Mouse (Mus musculus) large intestine, adult 2 months (tissue): ENCODE measurements at regions not wholly inside any gene's neighbourhood (a gene's known extent, or its start where the extent isn't known, plus 50 kb on each side); places are given as distances from the start of the nearest gene placed in this dataset.

Experiments used
- DNase-seq: peaks from one replicate; pipeline ENCODE4 v3.0.0-alpha.2; 2012; ENCODE audit warnings: low read depth, low spot score
- WGBS: fragments of 180-500 bp; shearing (Covaris S2); methylation state at CpG from one replicate; pipeline ENCODE4 v1.1.7; 2018; 5-methylcytosine and 5-hydroxymethylcytosine counted together

DNA sequence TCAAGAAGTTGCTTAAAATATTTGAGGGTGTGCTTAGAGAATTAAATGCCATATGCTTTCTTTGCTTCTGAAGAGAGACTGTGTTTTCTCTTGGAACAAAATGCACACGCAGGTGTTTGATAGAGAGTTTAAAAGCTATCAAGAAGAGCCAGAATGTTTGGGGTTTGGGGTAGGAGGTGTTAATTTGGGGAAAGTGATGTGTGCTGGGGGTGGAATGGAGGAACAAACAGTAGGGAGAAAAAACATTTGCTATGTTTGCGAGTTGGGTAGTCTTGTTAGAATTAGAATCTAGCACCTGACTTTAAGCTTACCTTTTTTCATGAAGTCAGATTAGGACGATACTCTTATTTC lies 1248.9 kb upstream of the Zeb2 start:
- DNase-seq = no peak
- 86% methylated on average over 3 of the region's 3 CpGs for WGBS

DNA sequence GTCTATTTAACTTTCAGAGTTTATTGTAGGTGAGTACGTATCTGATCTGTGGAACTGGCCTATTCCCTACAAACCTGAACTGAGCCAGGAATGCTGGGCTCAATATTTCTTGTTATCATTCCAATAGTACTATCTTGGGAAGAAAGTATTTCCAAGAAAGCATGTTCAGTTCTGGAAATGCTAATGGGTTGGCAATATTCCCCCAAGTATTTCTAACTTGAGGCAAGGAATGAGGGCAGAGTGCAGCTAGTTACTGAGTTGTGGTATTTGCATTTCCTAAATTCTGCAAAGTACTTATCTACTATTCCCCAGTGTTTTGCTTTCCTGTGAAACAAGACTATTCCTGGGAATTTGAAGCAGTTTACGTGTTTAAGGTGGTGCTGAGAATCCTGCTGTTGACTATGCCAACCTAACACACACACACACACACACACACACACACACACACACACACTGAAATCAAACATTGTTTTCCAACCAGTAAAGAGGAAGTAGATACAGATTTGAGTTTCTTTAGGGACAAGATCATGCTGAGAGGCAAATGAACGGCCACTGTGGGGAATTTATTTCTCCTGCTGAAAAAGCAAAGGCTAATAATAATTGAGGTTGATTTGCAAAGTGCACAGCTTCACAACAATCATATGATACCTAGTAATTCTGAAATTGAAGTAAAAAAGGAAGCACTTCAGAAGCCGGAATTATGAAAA lies 1248.4 kb upstream of the Zeb2 start:
- WGBS = 72% methylated on average over 4 of the region's 4 CpGs
- no peak for DNase-seq

DNA sequence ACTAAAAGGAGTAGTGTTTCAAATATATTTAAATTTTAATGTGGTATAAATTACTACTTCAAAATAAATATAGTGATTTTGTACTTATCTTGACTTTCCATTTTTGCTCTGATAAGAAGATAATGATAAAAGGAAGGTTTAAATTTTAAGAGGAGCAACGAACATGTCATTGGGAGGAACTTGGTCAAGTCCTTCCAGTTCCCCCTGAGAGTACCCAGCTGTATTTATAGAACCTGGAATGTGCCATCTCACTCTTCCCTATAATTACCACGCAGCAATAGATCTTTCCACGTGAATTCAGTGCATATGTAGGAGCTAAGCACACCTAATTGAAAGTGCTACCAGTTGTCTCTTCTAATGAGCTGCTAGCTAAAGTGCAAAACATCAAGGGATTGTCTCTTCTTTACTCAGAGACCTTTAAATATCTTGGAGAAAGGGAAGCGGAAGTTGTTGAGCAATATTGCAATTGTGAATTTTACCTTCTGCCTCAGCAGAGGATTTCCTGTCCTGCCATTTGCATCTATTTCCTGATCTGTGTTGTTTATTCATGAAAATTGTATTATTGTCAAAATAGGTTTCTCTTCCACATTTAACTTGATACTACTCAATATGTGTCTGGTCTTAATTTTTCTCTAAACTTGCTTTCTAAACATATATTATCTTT lies 1243.0 kb upstream of the Zeb2 start:
- 46% methylated on average over 4 of the region's 4 CpGs for WGBS
- no peak for DNase-seq

DNA sequence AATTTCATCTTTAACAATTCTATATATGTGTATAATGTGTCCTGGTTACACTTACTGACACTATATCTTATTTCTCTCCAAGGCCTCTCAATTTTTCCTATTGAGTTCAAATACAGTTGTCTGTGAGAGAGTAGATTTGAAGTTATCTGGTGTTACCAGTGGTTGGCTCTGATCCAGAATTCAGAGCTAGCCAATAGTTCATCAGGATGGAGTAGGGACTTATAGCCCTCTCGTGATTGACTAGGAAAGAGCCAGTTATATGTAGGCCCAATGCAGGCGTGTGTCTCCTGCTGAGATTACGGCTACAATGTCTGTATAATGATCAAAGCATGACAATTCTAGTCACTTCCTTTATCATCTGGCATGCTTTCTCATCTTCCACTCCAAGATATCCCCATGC lies 1241.0 kb upstream of the Zeb2 start:
- no peak for DNase-seq
- 85% methylated on average over 3 of the region's 3 CpGs for WGBS

DNA sequence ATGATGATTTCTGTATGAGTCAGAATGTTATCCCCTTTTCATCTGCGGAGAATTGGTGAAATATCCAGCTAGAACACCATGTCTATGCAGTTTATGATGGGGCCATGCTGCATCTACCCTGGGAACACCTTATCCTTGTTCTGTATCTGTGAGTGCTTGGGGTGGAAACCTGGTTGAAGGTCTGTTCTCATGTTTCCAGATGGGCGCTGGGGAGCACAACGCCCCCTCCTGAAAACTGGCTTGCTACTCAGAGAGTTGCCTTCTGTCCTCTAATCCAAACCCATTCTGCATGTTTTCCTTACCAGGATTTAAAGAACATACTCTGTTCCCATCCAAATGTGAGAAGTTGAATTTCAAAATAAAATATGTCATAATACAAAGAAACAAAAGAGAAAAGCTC lies 1239.5 kb upstream of the Zeb2 start:
- WGBS = 87% methylated on average over 3 of the region's 3 CpGs
- no peak for DNase-seq

DNA sequence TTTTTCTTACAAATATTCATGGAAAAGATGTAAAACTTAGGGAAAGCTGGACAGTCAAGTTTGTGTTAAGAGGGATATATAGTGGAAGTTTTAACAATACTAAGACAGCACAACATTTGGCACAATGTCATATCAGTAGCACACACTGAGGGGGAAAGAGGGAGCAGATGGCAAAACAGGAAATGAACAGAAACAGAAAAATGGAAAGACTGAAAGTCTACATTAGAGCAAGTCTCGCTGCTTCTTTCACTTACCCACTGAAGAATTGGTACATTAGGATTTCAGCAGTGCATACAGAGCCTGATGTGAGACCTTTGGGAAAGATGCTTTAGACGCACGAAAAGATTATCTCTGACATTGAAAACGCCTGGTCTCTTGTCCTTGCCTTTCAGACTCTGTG lies 1223.5 kb upstream of the Zeb2 start:
- WGBS = 90% methylated on average over 4 of the region's 4 CpGs
- no peak for DNase-seq

DNA sequence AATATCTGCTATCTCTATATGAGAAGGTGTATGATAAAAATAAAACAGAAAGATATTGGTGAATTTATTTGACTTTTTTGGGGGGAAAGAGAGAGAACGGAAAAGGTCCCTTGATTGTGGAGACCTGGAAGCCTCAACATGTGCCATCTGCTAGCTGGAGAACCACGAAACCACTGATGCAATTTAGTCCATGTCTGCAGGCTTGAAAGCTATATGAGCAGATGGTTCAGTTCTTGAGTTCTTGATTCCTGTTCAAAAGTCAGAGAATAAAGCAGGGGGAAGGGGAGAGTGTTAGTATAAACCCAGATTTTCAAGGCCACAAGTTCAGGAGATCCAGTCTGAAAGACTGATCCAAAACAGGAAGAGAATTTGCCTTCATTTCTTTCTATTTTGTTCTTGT lies 1199.5 kb upstream of the Zeb2 start:
- WGBS = 83% methylated on average over 2 of the region's 2 CpGs
- DNase-seq = no peak

DNA sequence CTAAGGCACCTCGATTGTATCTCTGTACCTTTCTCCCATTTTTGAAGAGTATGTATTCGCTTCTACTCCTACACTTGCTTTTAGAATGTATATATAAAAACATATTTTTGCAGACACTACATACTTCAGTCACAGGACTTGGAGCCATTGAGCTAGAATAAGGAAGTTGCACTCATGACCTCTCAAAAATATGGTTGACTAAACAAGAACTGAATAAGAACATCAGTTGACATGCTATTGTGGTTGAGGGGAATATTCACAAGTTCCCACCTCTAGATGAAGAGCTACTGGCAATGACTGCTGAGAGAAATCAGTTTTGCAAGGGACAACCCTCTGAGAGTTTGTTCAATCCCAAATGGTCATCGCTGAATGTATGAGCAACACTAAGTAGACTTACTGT lies 1198.0 kb upstream of the Zeb2 start:
- WGBS = 86% methylated on average over 3 of the region's 3 CpGs

DNA sequence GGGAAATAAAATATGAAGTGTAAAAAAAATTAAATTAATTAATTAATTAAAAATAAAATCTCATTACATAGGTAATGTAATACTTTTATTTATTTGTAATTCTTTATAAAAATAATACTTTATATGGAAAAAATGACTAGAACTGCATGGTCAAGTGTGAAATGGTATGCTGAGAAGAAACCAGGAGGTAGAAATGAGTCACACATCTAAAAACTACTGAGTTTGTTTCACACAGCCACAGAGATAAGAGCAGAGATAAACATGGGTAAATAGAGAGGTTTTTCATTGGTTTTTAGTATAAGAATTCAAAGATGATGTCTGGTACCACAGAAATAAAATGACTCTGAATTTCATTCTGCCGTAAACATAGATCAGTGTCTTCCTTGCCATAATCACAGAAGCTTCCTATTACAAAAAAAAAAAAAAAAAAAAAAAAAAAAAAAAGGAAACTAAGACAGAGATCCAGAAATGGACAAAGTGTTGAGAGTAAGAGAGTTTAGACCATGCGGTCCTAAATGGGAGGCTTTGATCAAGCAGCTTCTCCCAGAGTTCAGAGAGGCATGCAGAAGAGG lies 1190.5 kb upstream of the Zeb2 start:
- WGBS = 91% methylated on average over 2 of the region's 2 CpGs
- no peak for DNase-seq

More for the DNA sequence above, 1198.0 kb upstream of the Zeb2 start:
- DNase-seq = no peak

DNA sequence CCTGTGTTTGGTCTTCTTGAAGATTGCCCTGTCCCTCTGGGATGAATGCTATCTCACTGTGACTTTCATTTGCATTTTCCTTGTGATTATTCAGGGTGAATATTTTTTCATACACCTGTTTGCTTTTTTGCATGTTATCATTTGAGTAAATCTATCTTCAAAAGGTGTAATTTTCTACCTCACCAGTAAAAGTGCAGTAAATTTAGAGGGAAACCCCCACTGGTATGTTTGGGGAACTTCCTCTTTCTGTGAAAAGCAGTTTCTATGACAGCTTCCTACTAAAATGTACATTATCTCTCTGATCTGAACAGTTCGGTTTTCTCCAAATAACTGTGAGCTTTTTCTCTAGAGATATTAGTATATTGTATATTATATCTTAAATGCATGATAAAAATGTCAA lies 1185.4 kb upstream of the Zeb2 start:
- WGBS = 43% methylated on average over 1 of the region's 1 CpGs
- DNase-seq = no peak

DNA sequence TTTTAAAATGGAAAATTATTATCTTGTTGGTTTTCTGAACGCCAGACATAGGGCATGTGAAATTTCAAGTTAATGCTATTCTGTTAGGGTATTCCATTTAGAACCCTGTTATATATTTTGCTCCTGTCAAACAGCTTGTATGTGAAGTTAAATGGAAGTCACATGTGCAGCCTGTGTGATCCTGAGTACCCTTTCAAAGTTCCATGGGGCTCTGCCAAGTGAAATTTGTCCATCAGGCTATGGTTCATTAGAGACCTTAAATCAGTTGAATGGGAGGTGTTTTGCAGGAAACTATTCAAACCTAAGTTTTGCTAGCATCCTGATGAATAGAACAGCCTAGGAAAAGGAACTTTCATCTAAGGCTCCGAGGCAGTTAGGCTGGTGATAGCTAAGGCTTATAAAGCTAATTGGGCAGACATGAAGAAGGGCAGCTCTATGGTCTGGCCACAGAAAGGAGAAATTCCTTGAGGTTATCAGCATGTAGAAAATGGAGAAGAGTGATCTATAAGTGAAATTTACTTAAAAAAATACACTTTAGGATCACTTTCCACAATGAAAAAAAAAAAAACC lies 1180.2 kb upstream of the Zeb2 start:
- WGBS = 82% methylated on average over 2 of the region's 2 CpGs
- DNase-seq = no peak

DNA sequence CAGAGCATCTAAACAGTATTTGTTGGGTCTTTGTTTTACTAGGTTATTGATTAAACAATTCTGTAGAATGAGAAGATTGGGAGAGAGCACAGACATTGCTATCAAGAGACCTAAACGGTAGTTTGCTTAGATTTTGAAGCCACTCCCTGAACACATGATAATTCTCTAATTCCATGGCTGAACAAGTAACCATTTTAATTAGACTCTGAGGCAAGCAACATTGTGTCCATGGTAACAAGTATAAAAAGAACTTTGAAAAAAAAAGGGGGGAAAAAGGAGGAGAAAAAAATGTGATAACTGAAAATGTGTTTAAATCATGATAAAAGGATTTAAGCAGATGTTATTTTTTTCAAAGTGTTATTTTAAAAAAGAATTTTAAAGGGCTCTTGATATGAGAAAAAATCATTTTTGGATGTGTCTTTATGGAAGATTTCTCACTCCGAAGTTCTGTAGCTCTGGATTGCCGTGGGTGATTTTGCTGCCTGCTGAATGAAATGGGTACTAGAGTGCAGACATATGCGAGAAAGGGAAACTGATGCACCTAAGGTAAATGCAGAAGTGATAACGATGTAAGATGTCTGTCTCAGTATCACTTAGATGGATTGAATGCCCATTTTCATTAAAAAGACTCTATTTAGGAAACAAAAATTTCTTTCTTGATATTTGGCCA lies 1166.9 kb upstream of the Zeb2 start:
- 81% methylated on average over 5 of the region's 5 CpGs for WGBS
- no peak for DNase-seq

DNA sequence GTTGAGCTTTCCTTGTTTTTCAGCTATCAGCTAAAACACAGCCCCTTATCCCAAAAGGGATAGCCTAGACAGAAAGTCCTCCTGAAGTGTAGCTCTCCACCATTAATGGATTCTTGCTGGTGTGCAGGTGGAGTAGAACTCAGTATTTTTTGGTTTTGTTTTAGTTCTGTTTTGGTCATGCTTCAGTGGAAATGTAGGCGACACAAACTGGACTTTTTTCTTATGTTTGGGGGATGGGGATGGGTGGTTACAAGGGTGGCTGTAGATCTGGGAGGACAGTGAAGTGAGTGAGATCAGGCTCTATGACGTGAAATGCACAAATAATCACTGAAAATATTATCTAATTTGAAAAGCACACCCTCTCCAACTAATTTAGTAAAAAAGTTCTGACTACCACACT lies 1163.6 kb upstream of the Zeb2 start:
- 82% methylated on average over 2 of the region's 2 CpGs for WGBS
- no peak for DNase-seq

DNA sequence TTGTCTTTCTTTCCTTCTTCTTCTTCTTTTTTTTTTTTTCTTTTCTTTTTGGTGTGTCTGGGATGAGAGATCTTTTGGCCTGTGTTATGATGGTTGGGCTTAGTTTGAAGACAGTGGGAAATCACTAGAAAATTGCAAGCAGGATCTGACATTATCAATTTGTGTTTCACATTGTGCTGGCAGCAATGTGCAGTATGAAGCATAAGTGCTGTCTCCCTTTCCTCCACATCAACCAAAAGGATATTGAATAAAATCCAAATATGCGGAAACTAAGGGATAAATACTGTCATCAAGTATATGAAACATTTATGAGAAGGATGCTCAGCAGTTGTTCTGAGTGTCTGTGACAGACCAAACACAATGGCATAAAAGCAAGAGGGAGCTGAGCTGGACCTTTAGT lies 1144.4 kb upstream of the Zeb2 start:
- no peak for DNase-seq
- WGBS = 92% methylated on average over 1 of the region's 1 CpGs

DNA sequence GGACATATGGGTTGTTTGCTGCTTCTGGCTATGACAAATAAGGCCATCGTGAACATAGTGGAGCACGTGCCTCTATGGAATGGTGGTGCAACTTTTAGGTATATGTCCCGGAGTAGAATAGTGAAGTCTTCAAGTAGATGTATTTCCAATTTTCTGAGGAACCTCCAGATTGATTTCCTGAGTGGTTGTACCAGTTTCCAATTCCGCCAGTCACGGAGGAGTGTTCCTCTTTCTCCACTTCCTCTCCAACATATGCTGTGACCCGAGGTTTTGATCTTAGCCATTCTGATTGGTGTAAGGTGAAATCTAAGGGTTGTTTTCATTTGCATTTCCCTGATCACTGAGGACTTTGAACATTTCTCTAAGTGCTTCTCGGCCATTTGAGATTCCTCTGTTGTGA lies 1134.4 kb upstream of the Zeb2 start:
- DNase-seq = no peak
- 80% methylated on average over 7 of the region's 7 CpGs for WGBS

DNA sequence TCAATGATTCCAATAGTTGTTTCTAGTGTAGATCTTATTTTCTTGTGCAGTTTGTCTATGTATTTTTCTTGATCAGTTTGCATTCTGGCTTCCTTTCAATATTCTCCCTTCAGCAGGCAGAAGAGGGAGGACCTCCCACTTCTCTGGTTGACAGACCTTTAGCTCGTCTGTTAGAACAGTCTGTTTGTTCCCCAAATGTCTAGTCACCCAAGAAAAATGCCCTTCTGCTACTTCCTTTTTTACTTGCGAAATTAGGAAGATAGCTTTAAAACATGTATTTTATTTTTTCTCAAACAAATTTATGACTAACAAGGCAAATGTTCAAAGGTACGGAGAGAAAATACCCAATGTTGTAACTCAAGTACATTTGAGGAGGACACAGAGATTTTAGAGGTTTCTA lies 1128.5 kb upstream of the Zeb2 start:
- no peak for DNase-seq
- WGBS = 43% methylated on average over 3 of the region's 3 CpGs

DNA sequence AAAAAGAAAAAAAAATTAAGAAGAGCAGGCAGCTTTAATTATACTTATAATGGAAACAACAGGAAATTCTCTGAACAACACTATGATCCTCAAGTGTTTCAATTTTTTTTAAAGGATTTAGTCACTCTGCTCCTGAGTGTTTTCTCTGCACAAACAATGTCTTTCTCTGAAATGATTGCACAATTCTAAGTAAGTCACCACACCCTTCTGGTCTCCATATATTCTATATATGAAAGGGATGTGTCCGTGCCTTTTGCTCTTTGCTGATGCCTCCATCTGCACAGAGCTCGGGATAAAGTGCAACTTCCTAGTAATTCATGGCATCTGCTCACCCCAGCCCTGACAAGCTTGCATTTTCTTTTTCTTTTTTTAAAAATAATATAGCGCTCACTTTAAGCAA lies 1127.5 kb upstream of the Zeb2 start:
- DNase-seq = no peak
- 51% methylated on average over 3 of the region's 3 CpGs for WGBS

DNA sequence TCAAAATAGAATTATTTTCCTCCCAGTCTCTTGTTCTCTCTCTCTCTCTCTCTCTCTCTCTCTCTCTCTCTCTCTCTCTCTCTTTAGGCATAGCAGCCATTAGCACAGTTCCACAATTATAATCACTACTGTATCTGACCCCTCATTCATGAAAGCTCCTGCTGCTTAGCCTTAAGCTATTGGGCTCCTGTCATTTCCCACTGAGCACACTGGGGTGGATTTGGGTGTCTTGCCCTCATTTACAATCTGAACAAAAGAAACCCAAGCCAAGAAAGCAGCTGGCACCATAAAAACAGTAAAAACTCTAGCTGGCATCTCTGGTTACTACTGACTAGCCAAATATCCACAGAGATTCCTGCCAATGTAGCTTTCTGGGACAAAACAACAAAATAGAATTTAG lies 1125.6 kb upstream of the Zeb2 start:
- DNase-seq = no peak

DNA sequence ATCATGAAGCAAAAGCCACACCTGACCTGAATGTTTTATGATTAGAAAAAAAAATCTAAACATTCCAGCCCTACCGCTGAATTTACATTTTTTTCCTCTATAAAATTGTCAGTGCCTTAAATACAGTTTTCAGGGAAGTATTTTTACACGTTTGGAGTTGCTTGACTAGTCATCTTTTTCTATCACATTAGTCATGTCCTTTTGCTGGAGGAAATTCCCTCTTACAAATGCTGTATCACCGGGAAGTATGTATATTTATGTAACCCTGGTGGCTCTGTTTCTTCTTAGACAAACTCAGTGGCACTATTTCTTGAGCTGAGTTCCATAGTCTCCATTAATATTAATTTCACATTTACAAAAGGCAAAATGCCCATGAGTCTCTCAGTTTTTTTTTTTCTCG lies 1122.7 kb upstream of the Zeb2 start:
- DNase-seq = no peak
- 45% methylated on average over 4 of the region's 4 CpGs for WGBS

DNA sequence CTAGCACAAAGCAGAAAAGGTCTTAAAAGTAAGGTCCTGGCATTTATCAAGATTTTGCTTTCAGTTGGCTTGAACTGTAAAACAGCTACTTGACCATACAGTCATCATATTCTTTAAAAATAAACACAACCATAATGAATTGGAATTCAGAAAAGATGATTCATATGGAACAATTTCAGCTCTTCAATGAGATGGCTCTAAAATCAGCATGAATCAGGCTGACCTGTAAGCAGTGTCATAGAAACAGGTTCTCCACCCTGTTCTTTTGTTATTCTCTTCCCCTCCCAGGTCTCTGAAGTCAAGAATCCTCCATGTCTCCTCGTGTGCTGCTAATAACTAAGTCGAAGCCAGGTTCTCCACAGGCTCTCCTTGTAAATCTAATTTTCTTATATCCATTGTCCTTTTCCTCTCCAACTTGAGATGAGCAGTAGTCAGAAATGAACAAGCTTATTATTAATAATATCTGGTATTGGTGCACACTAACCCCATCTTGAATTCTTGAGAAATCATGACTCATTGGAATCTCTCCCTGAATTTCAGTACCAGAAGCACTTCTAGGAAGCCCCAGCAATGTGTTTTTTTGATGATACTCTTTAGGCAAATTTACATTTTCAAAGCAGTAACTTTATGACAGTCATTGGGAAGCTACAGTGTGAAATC lies 1113.7 kb upstream of the Zeb2 start:
- WGBS = 74% methylated on average over 2 of the region's 2 CpGs
- DNase-seq = no peak
